Mouse (Mus musculus) naive thymus-derived CD4-positive, alpha-beta T cell, adult 2 months (primary cell): ENCODE measurements around the gene Dennd1a.

Experiments used
- DNase-seq: peaks from one replicate; pipeline ENCODE4 v3.0.0-alpha.2; 2011; ENCODE audit warnings: low read depth

The Dennd1a gene

GRCm38 (mm10) chr2:37771618-37772285 lies 515.4 kb downstream of the Dennd1a start:
- peak; percentile 93 for DNase-seq

GRCm38 (mm10) chr2:37769793-37770192 lies 517.4 kb downstream of the Dennd1a start:
- DNase-seq: no peak

DNA sequence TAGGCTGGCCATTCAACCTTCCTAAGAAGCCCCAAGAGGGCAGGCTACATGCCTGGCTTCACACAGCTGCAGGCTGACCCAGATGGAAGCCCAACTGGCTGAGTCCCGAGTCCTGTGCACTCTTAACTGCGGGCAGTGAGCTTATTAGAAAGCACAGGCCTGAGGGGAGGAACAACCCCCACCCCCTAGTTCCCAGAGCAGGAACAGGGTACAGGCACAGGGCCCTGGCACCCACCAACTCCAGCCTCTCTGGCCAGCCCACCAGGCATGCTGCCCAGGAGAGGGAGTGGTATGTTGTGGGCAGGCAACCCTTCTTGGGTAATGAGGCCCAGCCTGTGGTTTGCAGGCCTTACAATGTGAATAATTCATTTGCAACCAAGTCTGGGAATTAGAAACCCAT lies 518.3 kb downstream of the Dennd1a start:
- DNase-seq: no peak

GRCm38 (mm10) chr2:37767739-37768138 lies 519.5 kb downstream of the Dennd1a start:
- DNase-seq: no peak

DNA sequence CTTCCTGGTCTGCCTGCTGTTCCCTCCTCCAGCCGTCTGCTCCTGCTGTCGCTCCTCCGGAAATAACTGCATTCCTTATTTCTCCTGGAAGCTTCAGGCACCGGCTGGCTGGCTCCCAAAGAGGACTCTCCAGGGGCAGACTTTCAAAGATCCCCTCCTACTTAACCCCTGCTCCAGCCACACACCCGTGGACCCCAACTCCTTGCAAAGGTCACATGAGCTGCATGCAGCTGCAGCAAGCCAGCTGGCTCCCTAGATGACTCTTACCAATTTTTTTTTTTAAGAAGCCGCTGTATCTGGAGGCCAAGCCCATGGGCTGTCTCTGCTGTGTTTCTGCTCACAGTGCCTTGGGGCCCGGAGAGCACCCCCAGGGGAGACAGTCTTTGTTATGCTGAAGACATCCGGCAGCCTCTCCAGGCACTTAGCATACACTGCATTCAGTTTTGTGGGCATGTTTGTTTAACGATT lies 520.1 kb downstream of the Dennd1a start:
- DNase-seq: no peak

- DNase-seq: peak; percentile 6
Measured at GRCm38 (mm10) chr2:37766027-37766761, 521.0 kb downstream of the Dennd1a start.

GRCm38 (mm10) chr2:37765082-37765483 lies 522.1 kb downstream of the Dennd1a start:
- DNase-seq: peak; percentile 34

GRCm38 (mm10) chr2:37764514-37764913 lies 522.7 kb downstream of the Dennd1a start:
- no peak for DNase-seq

DNA sequence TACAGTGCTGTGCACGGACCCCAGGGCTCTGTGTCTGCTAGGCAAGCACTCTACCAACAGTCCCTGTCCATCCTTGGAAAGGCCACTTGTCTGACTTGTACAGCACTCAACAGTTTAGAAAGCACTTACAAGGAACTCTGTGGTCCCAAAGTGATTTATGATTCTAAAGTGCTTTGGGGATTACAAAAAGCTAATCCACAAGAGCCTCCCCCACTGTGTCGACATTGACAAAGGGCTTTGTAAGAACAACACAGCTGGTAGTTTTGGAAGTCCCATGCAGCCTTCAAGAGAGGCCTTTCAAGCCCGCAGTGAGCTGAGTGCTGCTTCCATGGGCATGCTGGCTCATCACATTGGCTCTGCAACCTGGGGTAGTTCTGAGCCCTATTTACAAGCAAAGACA lies 523.6 kb downstream of the Dennd1a start:
- DNase-seq: no peak

GRCm38 (mm10) chr2:37760633-37761032 lies 526.6 kb downstream of the Dennd1a start:
- no peak for DNase-seq

- DNase-seq: no peak
Measured at GRCm38 (mm10) chr2:37758343-37759015, 528.7 kb downstream of the Dennd1a start.

DNA sequence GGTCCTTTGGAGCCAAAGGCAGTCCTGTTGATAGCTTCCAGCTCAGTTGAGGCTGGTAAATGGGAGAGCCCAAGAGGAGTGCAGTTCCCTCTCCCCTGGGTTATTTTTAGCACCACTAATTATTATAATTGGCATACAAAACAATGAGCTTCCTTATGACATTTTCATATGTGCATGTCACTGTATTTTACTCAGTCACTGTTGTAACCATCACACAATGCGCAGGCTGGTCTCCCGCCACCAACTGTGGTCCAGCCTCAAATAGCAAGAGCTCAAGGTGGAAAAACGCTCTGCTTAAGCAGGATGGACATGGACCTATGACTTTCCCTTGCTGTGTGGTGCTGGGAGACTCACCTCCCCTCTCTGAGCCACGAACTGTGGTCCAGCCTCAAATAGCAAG lies 529.4 kb downstream of the Dennd1a start:
- no peak for DNase-seq

DNA sequence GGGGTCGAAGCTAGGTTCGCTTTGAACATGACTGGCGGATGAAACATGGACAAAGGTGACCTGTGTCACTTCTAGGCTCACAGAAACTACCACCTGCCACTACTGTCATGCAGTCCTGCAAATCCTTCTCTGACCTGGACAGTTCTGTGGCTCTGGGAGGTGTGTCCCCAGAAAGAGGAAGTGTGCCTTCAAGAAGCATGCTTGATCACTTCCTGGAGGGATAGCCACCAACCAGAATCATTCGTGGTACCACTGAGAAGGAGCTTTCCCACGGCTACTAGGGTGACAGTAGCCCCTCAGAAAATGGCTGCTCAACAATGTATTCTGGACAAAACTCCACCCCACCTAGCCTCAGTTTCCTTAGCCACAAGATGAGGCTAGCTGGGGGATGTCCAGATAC lies 530.2 kb downstream of the Dennd1a start:
- no peak for DNase-seq

- DNase-seq: no peak
Measured at GRCm38 (mm10) chr2:37756220-37756930, 530.8 kb downstream of the Dennd1a start.

DNA sequence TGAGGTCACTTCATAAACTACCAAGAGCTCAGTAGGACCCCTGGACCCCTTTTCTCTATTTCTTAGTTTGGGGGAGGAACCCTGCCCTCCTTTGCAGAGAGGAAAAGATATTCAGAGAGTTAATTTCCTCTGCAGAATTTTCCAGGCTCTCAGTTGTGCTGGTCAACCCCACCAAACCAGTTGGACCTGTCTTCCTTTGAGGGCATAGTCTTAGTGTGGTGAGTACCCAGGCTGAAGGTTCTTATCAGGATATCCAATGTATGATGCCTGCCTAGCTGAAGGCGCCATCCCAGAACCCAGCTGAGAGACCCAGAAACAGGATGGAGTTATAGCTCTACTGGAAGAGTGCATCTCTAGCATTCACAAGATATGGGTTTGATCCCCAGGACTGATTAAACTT lies 536.1 kb downstream of the Dennd1a start:
- DNase-seq: no peak

DNA sequence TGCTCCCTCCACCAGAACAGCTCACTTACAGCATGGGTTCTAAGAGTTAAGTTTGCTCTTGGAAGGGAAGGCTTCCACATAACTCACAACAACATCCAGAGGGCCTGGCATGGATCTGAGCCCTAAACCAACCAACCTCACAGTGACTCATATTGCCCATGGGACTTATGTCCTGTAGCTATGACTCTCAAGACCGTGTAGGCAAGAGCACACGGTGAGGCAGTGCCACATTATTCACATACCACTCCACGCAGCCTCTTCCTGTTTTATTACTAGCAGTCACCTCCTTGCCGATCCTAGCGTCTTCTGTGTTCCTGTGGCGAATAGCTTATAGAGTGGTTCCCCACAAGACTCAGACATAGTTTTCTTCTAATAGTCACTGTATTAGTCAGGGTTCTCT lies 537.9 kb downstream of the Dennd1a start:
- DNase-seq: no peak
